Mouse (Mus musculus): ENCODE data around the gene Nsfl1c.

GRCm38 (mm10) chr2:151543063-151543895, 49.3 kb downstream of the Nsfl1c start:
- TF ChIP-seq GATA1 (IDR thresholded peaks at IDR 0.05; ENCODE audit: borderline replicate concordance, low read length) (no peak), FLI1 (IDR thresholded peaks at IDR 0.05; ENCODE audit: low read length) (no peak)
